Comparison of ENCODE assay signal across 17 mouse cellular contexts in the genomic region with DNA sequence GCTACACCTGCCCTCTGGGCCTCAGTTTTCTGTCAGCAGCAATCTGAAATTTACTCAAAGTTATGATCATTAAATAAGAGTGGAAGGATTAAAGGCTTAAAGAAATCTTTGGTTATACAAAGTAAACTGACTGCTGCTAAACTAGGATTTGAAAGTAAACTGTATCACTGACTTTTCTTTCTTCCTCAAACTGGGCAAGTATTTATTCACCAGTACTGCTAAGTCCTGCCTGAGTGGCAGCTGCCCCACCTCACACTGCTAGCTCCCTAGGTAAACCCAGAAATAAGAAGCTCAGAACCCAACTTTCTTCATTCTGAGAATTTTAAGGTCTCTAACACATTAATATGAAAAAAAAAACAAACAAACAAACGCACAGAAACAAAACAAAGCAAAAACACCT. TPM values are rescaled to one million over a fixed set of nuclear protein-coding genes. Genes with fewer than 3 reads are reported as not detected.
"Had no signal": no experiment of that assay in that cellular context is flagged by ENCODE, and none has a peak within 500 bp of the region (broad histone marks: within the 10 kb centered on the region; RNA-seq: fewer than 3 reads in every experiment).

No protein-coding gene starts in this region.

- H3K27ac ChIP-seq: liver, embryonic 13.5 days; liver, embryonic 15.5 days; lung, embryonic 15.5 days; macrophage; midbrain, embryonic 13.5 days; midbrain, embryonic 15.5 days; neural tube, embryonic 12.5 days had no signal

- H3K9me3 ChIP-seq: liver, embryonic 13.5 days; liver, embryonic 15.5 days; lung, embryonic 15.5 days; megakaryocyte, embryonic 14.5 days; midbrain, embryonic 13.5 days; midbrain, embryonic 15.5 days; neural tube, embryonic 12.5 days had no signal

- H3K4me3 ChIP-seq: liver, embryonic 13.5 days; liver, embryonic 15.5 days; lung, embryonic 15.5 days; megakaryocyte, embryonic 14.5 days; midbrain, embryonic 13.5 days; midbrain, embryonic 15.5 days; neural tube, embryonic 12.5 days had no signal

- DNase-seq: liver, embryonic 13.5 days; liver, postnatal 0 days; lung, adult 2 months; lung, postnatal 10 days; right cerebral cortex, postnatal 14 days; thymus, adult 18-20 months; thymus, postnatal 14 days; thymus, postnatal 36 days had no signal

- ATAC-seq: midbrain, embryonic 13.5 days; midbrain, embryonic 15.5 days had no signal

- H3K9ac ChIP-seq: liver, embryonic 13.5 days; liver, embryonic 15.5 days; liver, postnatal 0 days; lung, embryonic 15.5 days; midbrain, embryonic 13.5 days; midbrain, embryonic 15.5 days; neural tube, embryonic 12.5 days had no signal

- H3K27me3 ChIP-seq: liver, embryonic 13.5 days; liver, embryonic 15.5 days; lung, embryonic 15.5 days; megakaryocyte, embryonic 14.5 days; midbrain, embryonic 13.5 days; midbrain, embryonic 15.5 days; neural tube, embryonic 12.5 days had no signal

- H3K4me1 ChIP-seq: neural tube, embryonic 12.5 days had no signal

- H3K4me2 ChIP-seq: liver, embryonic 11.5 days; liver, embryonic 13.5 days; liver, embryonic 15.5 days; lung, embryonic 15.5 days; midbrain, embryonic 11.5 days; midbrain, embryonic 13.5 days; midbrain, embryonic 15.5 days; neural tube, embryonic 12.5 days had no signal

RNA-seq across cellular contexts. Expression of a gene that starts 36.0 kb away (rescaled TPM):
- polyA plus RNA-seq: lung, adult 2 months had no signal
